9 mouse cellular contexts compared by ENCODE assay signal in the genomic region with DNA sequence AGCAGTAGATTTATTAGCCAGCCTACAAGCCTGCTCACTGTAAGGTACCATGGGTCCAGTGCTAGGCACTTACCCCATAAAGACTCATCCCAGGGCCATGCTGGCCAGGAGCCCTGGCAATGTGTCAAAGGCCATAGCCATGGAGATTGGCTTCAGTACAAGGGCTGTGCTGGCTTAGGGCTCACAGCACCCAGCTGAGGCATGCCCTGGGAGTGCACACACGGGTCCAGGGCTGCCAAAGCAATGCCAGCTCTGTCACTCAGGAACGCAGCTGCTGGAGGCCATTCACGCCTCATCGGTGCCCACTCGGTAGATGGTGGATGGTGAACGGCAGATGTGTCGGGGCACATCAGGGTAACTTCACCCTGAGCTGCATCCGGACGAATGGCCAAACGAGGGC. TPM values are rescaled to one million over a fixed set of nuclear protein-coding genes. Genes with fewer than 3 reads are reported as not detected.
A peak's percentile ranks its signal among the peaks of the same experiment; 100 is the strongest.
DNase-seq lines count a peak whose midpoint lies in the region; ATAC-seq and TF ChIP-seq lines count a peak whose summit lies in the region.
"Had no signal": no experiment of that assay in that cellular context is flagged by ENCODE, and none has a peak within 500 bp of the region (broad histone marks: within the 10 kb centered on the region; RNA-seq: fewer than 3 reads in every experiment).

No protein-coding gene starts in this region.

- no peaks in the 10 kb centered on the region for H3K36me3 ChIP-seq in embryonic facial prominence, embryonic 12.5 days
- no peaks in the 10 kb centered on the region for H3K36me3 ChIP-seq in embryonic facial prominence, embryonic 10.5 days (replicated peaks)
- no peaks in the 10 kb centered on the region for H3K36me3 ChIP-seq in forebrain, embryonic 16.5 days (ENCODE audit: control insufficient read depth, insufficient read depth)
- no peaks in the 10 kb centered on the region for H3K36me3 ChIP-seq in kidney, adult 2 months (ENCODE audit: control insufficient read depth, insufficient read depth, low read length)
- H3K36me3 ChIP-seq in midbrain, embryonic 15.5 days (replicated peaks) = no peaks in the 10 kb centered on the region
- H3K36me3 ChIP-seq: neural tube, embryonic 12.5 days had no signal

- TF ChIP-seq POLR2A in kidney, adult 2 months (IDR thresholded peaks at IDR 0.05; ENCODE audit: low read depth, low read length) = no peak

- DNase-seq in embryonic facial prominence, embryonic 10.5 days (ENCODE audit: low spot score) = no peak
- peak; percentile 90 for DNase-seq in Muller cell, postnatal 12 days (ENCODE audit: inconsistent ontology term)
- DNase-seq in kidney, adult 2 months = peak; percentile 97
- DNase-seq in spleen, postnatal 36 days (ENCODE audit: low spot score in 2 of 2) = no peak
- no peak for DNase-seq in urinary bladder, adult 2 months (ENCODE audit: low spot score)

- H3K4me1 ChIP-seq in embryonic facial prominence, embryonic 12.5 days = no peaks in the 10 kb centered on the region
- peaks cover 10% of the 10 kb centered on the region for H3K4me1 ChIP-seq in embryonic facial prominence, embryonic 10.5 days
- H3K4me1 ChIP-seq in forebrain, embryonic 16.5 days (replicated peaks; ENCODE audit: control insufficient read depth, insufficient read depth, low read length) = peaks cover 4% of the 10 kb centered on the region
- H3K4me1 ChIP-seq in kidney, adult 2 months (ENCODE audit: control insufficient read depth, insufficient read depth, low read length) = peaks cover 2% of the 10 kb centered on the region; the same call in 1 of the 2 replicates
- no peaks in the 10 kb centered on the region for H3K4me1 ChIP-seq in midbrain, embryonic 15.5 days

- 64% methylated on average over 10 of the region's 10 CpGs for WGBS in embryonic facial prominence, embryonic 12.5 days
- 57% methylated on average over 10 of the region's 10 CpGs for WGBS in embryonic facial prominence, embryonic 10.5 days
- 51% methylated on average over 10 of the region's 10 CpGs for WGBS in forebrain, embryonic 16.5 days
- 32% methylated on average over 10 of the region's 10 CpGs for WGBS in kidney, adult 2 months
- 70% methylated on average over 10 of the region's 10 CpGs for whole genome bisulfite sequencing in midbrain, embryonic 15.5 days

- no peaks in the 10 kb centered on the region for H3K9me3 ChIP-seq in embryonic facial prominence, embryonic 12.5 days
- H3K9me3 ChIP-seq in embryonic facial prominence, embryonic 10.5 days = no peaks in the 10 kb centered on the region
- no peaks in the 10 kb centered on the region for H3K9me3 ChIP-seq in forebrain, embryonic 16.5 days (ENCODE audit: control insufficient read depth, low read length)
- H3K9me3 ChIP-seq in midbrain, embryonic 15.5 days = no peaks in the 10 kb centered on the region
- H3K9me3 ChIP-seq: neural tube, embryonic 12.5 days had no signal

- H3K4me2 ChIP-seq in embryonic facial prominence, embryonic 12.5 days (replicated peaks) = no peak overlapping the region
- H3K4me2 ChIP-seq in forebrain, embryonic 16.5 days (ENCODE audit: low read length) = no peak overlapping the region
- H3K4me2 ChIP-seq in midbrain, embryonic 15.5 days = no peak overlapping the region
- H3K4me2 ChIP-seq: neural tube, embryonic 12.5 days had no signal

- 0 out of 2 replicates have a peak, but pooled peaks have one; percentile 15 for TF ChIP-seq CTCF in kidney, adult 2 months (conservative IDR thresholded peaks at IDR 0.05; ENCODE audit: insufficient read depth, insufficient read length, low read depth, low read length)

- no peak overlapping the region for H3K4me3 ChIP-seq in embryonic facial prominence, embryonic 12.5 days
- H3K4me3 ChIP-seq in embryonic facial prominence, embryonic 10.5 days = no peak overlapping the region
- H3K4me3 ChIP-seq in forebrain, embryonic 16.5 days (replicated peaks; ENCODE audit: low read length) = no peak overlapping the region
- H3K4me3 ChIP-seq in kidney, adult 2 months (ENCODE audit: insufficient read depth, low read depth, low read length) = no peak overlapping the region
- H3K4me3 ChIP-seq in midbrain, embryonic 15.5 days = no peak overlapping the region
- H3K4me3 ChIP-seq: neural tube, embryonic 12.5 days had no signal

- H3K27me3 ChIP-seq in embryonic facial prominence, embryonic 12.5 days = no peaks in the 10 kb centered on the region
- no peaks in the 10 kb centered on the region for H3K27me3 ChIP-seq in embryonic facial prominence, embryonic 10.5 days (replicated peaks; ENCODE audit: low read depth, poor library complexity, severe bottlenecking)
- no peaks in the 10 kb centered on the region for H3K27me3 ChIP-seq in forebrain, embryonic 16.5 days (replicated peaks; ENCODE audit: control insufficient read depth, insufficient read depth, low read length)
- H3K27me3 ChIP-seq in kidney, adult 2 months (replicated peaks; ENCODE audit: control insufficient read depth, insufficient read depth, low read length) = no peaks in the 10 kb centered on the region
- no peaks in the 10 kb centered on the region for H3K27me3 ChIP-seq in midbrain, embryonic 15.5 days (replicated peaks)
- H3K27me3 ChIP-seq: neural tube, embryonic 12.5 days had no signal

- H3K27ac ChIP-seq in embryonic facial prominence, embryonic 12.5 days = no peak overlapping the region
- H3K27ac ChIP-seq in embryonic facial prominence, embryonic 10.5 days (replicated peaks) = no peak overlapping the region
- H3K27ac ChIP-seq in forebrain, embryonic 16.5 days (ENCODE audit: low read length) = peak overlapping the region; percentile 3; the same call in 1 of the 2 replicates
- H3K27ac ChIP-seq in kidney, adult 2 months (ENCODE audit: insufficient read depth, low read depth, low read length) = peak overlapping the region; percentile 32; the same call in 1 of the 2 replicates
- no peak overlapping the region for H3K27ac ChIP-seq in midbrain, embryonic 15.5 days
- H3K27ac ChIP-seq: neural tube, embryonic 12.5 days had no signal

- ATAC-seq in embryonic facial prominence, embryonic 12.5 days (ENCODE audit: insufficient number of reproducible peaks, insufficient read depth, low FRiP score, low TSS enrichment) = 0 out of 2 replicates have a peak, but pooled peaks have one; percentile 62
- peak; percentile 92 for ATAC-seq in forebrain, embryonic 16.5 days
- ATAC-seq in midbrain, embryonic 15.5 days (replicated peaks) = peak; percentile 52; the same call in 1 of the 2 replicates

- no peak overlapping the region for H3K9ac ChIP-seq in embryonic facial prominence, embryonic 12.5 days
- H3K9ac ChIP-seq in forebrain, embryonic 16.5 days (replicated peaks; ENCODE audit: low read depth, low read length) = no peak overlapping the region
- no peak overlapping the region for H3K9ac ChIP-seq in midbrain, embryonic 15.5 days
- H3K9ac ChIP-seq: neural tube, embryonic 12.5 days had no signal

RNA-seq across cellular contexts. Expression of gene Tkt, which starts 6.6 kb away (rescaled TPM):
- polyA plus RNA-seq in embryonic facial prominence, embryonic 12.5 days (2016; fragmentation: Nextera tagmentation; extraction: Ambion mirVana) = 245 and 246 TPM in 2 replicates
- 316 and 334 TPM in 2 replicates for polyA plus RNA-seq in embryonic facial prominence, embryonic 10.5 days (2016; fragmentation: Nextera tagmentation; extraction: Ambion mirVana)
- polyA plus RNA-seq in forebrain, embryonic 16.5 days (2015; fragmentation: Nextera tagmentation; extraction: Ambion mirVana) = 334 and 346 TPM in 2 replicates
- polyA plus RNA-seq in kidney, adult 2 months (2012; rRNA removed) = 393 and 447 TPM in 2 replicates
- polyA plus RNA-seq in midbrain, embryonic 15.5 days (2015; fragmentation: Nextera tagmentation; extraction: Ambion mirVana) = 262 and 279 TPM in 2 replicates
- 137 and 145 TPM in 2 replicates for polyA plus RNA-seq in urinary bladder, adult 2 months (2012; rRNA removed)

RNA-seq across cellular contexts. Expression of gene Cacna1d, which starts 50.3 kb away (rescaled TPM):
- polyA plus RNA-seq in embryonic facial prominence, embryonic 12.5 days (2016; fragmentation: Nextera tagmentation; extraction: Ambion mirVana) = 3.0 and 4.3 TPM in 2 replicates
- 1.8 and 2.1 TPM in 2 replicates for polyA plus RNA-seq in embryonic facial prominence, embryonic 10.5 days (2016; fragmentation: Nextera tagmentation; extraction: Ambion mirVana)
- polyA plus RNA-seq in forebrain, embryonic 16.5 days (2015; fragmentation: Nextera tagmentation; extraction: Ambion mirVana) = 6.2 and 9.5 TPM in 2 replicates
- polyA plus RNA-seq in kidney, adult 2 months (2012; rRNA removed) = 4.0 and 4.9 TPM in 2 replicates
- 10.5 and 12.1 TPM in 2 replicates for polyA plus RNA-seq in midbrain, embryonic 15.5 days (2015; fragmentation: Nextera tagmentation; extraction: Ambion mirVana)
- 2.7 and 3.4 TPM in 2 replicates for polyA plus RNA-seq in urinary bladder, adult 2 months (2012; rRNA removed)

Comparison
In these comparisons a context has a peak if more than half of its experiments do, and no peak if none do; other contexts are left out.
1. H3K27ac ChIP-seq: peak in forebrain, embryonic 16.5 days (single experiment) and kidney, adult 2 months (single experiment); none in embryonic facial prominence, embryonic 12.5 days (single experiment), embryonic facial prominence, embryonic 10.5 days (single experiment) and midbrain, embryonic 15.5 days (single experiment).
2. DNase-seq: peak in Muller cell, postnatal 12 days (single experiment) and kidney, adult 2 months (single experiment); none in embryonic facial prominence, embryonic 10.5 days (single experiment), spleen, postnatal 36 days (0 of 2) and urinary bladder, adult 2 months (single experiment).
3. Peak in every context shown above with its lines, with median percentiles within 50 percentile points of each other: ATAC-seq.